Mouse (Mus musculus): ENCODE results near the gene 2310007B03Rik. TPM values are rescaled to one million over a fixed set of nuclear protein-coding genes. Genes with fewer than 3 reads are reported as not detected.

2310007B03Rik gene
- polyA plus RNA-seq, 1 experiment: not detected

DNA sequence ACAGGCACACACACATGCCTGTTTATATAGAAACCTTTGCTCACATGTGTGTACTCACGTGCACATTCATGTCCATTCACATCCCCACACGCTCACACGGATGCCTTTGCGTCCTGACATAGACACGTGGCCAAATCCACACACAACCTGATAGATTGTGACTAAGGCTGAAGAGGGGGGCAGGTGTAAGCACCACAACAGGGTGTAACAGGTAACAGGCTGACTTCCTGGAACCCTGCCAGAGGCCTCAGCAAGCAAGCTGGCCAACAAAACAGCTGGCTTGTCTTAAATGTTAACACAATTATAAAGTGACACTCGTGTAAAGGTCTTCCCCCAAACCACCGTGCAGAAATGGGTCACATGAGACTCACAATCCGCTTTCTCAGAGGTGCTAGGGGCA is 1.8 kb downstream of the 2310007B03Rik start:
- no peak overlapping the region for H3K4me3 ChIP-seq (ENCODE audit: control insufficient read depth, low read depth, low read length)
- H3K36me3 ChIP-seq (ENCODE audit: control insufficient read depth, insufficient read depth, low read length): no peaks in the 10 kb centered on the region
- no peaks in the 10 kb centered on the region for H3K27me3 ChIP-seq (ENCODE audit: control insufficient read depth, insufficient read depth, low read length)
- no peak overlapping the region for H3K27ac ChIP-seq (ENCODE audit: control insufficient read depth, insufficient read depth, low read depth, low read length)
- H3K4me1 ChIP-seq (ENCODE audit: control insufficient read depth, insufficient read depth, low read length): no peaks in the 10 kb centered on the region
- no peak for TF ChIP-seq CTCF (IDR thresholded peaks at IDR 0.05; ENCODE audit: control insufficient read depth, insufficient read depth, insufficient replicate concordance, low read depth, low read length)
- TF ChIP-seq POLR2A (IDR thresholded peaks at IDR 0.05; ENCODE audit: control insufficient read depth, low read depth, low read length): no peak

DNA sequence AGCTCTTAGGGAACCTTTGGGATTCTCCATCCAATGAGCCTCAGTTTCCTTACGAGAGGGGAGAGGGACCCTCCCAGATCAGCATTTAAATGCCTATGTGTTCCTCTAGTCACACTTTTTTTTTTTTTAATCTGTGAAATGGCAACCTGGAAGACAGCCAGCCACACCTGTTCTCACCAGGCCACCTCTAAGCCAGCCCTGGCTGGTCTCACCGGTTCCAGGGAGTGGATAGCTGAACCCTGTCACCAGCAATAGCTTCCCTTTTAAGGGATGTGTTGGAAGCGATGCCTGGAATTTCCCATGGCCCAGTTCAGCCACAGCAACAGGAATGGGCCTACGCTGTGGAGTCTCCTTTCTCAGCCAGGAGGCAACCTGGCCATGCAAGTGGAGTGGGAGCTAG is 3.2 kb downstream of the 2310007B03Rik start:
- TF ChIP-seq POLR2A (IDR thresholded peaks at IDR 0.05; ENCODE audit: control insufficient read depth, low read depth, low read length): no peak
- no peak for TF ChIP-seq CTCF (IDR thresholded peaks at IDR 0.05; ENCODE audit: control insufficient read depth, insufficient read depth, insufficient replicate concordance, low read depth, low read length)
- Histone ChIP-seq H3K27ac (ENCODE audit: control insufficient read depth, insufficient read depth, low read depth, low read length) (no peak overlapping the region), H3K4me1 (ENCODE audit: control insufficient read depth, insufficient read depth, low read length) (no peaks in the 10 kb centered on the region), H3K27me3 (ENCODE audit: control insufficient read depth, insufficient read depth, low read length) (no peaks in the 10 kb centered on the region), H3K4me3 (ENCODE audit: control insufficient read depth, low read depth, low read length) (no peak overlapping the region), H3K36me3 (ENCODE audit: control insufficient read depth, insufficient read depth, low read length) (no peaks in the 10 kb centered on the region)

DNA sequence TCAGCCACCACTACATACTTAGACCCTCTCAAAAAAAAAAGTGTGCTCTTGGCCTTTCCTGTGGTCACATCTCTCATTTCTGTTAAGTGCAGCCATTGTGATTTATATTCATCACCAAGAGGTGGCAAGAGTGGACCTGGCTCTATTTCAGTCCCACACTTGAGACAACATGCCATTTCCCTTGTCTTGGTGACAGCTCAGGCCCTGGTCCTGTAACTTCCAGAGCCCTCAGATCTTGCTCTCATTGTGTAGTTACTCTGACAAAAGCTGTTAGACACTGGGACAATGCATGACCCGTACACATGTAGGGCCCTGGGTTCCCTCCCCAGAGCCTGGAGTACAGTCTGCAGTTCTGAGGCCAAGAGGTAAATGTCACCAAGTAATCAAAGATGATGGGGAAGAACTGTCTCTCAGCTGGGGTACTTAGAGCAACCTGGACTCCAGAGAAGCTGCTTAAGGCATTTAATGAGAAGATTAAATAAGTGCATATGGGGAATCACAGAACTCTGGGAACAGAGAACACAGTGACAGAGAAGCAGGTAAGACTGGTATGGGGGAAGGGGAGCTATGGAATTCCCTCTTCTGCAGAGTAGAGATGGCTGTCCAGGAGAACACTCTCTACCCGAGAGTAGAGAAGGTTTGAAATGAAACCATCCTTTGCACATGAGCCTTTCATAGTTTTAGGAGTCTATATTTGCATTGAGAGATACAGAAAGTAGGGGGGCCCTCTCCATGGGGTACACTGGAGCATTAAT is 9.7 kb downstream of the 2310007B03Rik start:
- H3K27me3 ChIP-seq (ENCODE audit: control insufficient read depth, insufficient read depth, low read length): no peaks in the 10 kb centered on the region
- no peaks in the 10 kb centered on the region for H3K4me1 ChIP-seq (ENCODE audit: control insufficient read depth, insufficient read depth, low read length)
- H3K36me3 ChIP-seq (ENCODE audit: control insufficient read depth, insufficient read depth, low read length): no peaks in the 10 kb centered on the region
- no peak overlapping the region for H3K4me3 ChIP-seq (ENCODE audit: control insufficient read depth, low read depth, low read length)
- no peak for TF ChIP-seq CTCF (IDR thresholded peaks at IDR 0.05; ENCODE audit: control insufficient read depth, insufficient read depth, insufficient replicate concordance, low read depth, low read length)
- TF ChIP-seq POLR2A (IDR thresholded peaks at IDR 0.05; ENCODE audit: control insufficient read depth, low read depth, low read length): no peak
- H3K27ac ChIP-seq (ENCODE audit: control insufficient read depth, insufficient read depth, low read depth, low read length): no peak overlapping the region

DNA sequence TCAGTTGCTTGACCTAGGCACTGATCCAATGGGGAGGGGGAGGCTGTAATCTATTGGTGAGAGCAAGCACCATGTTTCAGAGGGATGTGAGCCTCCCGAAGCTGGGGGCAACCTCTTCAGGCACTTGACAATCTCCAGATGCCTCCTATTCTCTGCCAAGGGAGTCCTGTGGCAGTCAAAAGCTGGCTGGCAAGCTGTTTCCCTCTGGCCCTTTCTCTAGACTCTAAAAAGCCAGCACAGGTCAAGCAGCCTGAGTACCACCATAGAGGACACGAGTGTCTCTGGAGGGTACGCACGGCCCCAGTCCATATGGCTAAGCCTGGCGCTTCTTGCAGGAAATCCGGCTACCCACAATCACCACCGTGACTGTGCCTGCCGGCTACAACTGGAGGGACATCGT is 16.6 kb downstream of the 2310007B03Rik start:
- Histone ChIP-seq H3K36me3 (ENCODE audit: control insufficient read depth, insufficient read depth, low read length) (no peaks in the 10 kb centered on the region), H3K4me1 (ENCODE audit: control insufficient read depth, insufficient read depth, low read length) (no peaks in the 10 kb centered on the region), H3K27me3 (ENCODE audit: control insufficient read depth, insufficient read depth, low read length) (no peaks in the 10 kb centered on the region), H3K27ac (ENCODE audit: control insufficient read depth, insufficient read depth, low read depth, low read length) (no peak overlapping the region), H3K4me3 (ENCODE audit: control insufficient read depth, low read depth, low read length) (no peak overlapping the region)
- TF ChIP-seq CTCF (IDR thresholded peaks at IDR 0.05; ENCODE audit: control insufficient read depth, insufficient read depth, insufficient replicate concordance, low read depth, low read length): no peak
- TF ChIP-seq POLR2A (IDR thresholded peaks at IDR 0.05; ENCODE audit: control insufficient read depth, low read depth, low read length): no peak

DNA sequence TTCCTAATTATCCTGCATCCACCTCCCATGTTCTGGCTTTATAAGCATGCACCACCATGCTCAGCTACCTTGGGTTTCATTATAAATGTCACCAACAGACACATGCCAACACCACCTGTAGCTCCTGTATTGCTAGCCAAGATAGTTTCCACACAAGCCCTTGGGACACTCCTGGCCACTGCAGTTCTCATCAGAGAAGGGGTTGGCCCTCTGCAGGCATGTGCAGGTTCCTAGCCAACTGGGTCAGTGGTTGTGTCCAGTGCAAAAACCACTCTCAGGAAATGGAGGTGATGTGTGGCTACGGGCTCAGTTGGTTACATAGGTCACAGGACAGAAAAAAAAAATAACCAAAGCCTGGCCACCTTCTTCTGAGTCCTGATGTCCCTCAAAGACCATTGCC is 17.9 kb downstream of the 2310007B03Rik start:
- Histone ChIP-seq H3K4me1 (ENCODE audit: control insufficient read depth, insufficient read depth, low read length) (no peaks in the 10 kb centered on the region), H3K4me3 (ENCODE audit: control insufficient read depth, low read depth, low read length) (no peak overlapping the region), H3K36me3 (ENCODE audit: control insufficient read depth, insufficient read depth, low read length) (no peaks in the 10 kb centered on the region), H3K27ac (ENCODE audit: control insufficient read depth, insufficient read depth, low read depth, low read length) (no peak overlapping the region), H3K27me3 (ENCODE audit: control insufficient read depth, insufficient read depth, low read length) (no peaks in the 10 kb centered on the region)
- TF ChIP-seq POLR2A (IDR thresholded peaks at IDR 0.05; ENCODE audit: control insufficient read depth, low read depth, low read length) (no peak), CTCF (IDR thresholded peaks at IDR 0.05; ENCODE audit: control insufficient read depth, insufficient read depth, insufficient replicate concordance, low read depth, low read length) (no peak)

DNA sequence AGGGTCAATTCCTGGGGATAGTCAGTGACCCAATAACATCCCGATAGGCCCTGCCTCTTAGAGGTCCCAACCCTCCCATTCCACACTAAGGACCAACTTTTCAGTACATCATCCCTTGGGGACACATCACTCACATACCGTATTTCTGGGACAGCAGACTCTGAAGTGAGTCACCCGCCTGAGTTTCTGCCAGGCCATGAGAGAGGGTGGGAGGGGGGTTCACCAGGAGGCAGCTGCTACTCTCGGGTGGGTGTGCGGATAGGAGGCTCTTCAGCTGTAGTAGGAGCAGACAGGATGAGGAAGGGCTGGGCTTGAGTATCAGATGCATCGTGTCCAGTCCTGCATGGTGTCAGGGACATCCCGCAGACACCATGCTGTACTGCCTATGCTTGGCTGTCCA is 21.0 kb downstream of the 2310007B03Rik start:
- no peak overlapping the region for H3K27ac ChIP-seq (ENCODE audit: control insufficient read depth, insufficient read depth, low read depth, low read length)
- no peak for TF ChIP-seq POLR2A (IDR thresholded peaks at IDR 0.05; ENCODE audit: control insufficient read depth, low read depth, low read length)
- TF ChIP-seq CTCF (IDR thresholded peaks at IDR 0.05; ENCODE audit: control insufficient read depth, insufficient read depth, insufficient replicate concordance, low read depth, low read length): no peak
- no peak overlapping the region for H3K4me3 ChIP-seq (ENCODE audit: control insufficient read depth, low read depth, low read length)
- H3K36me3 ChIP-seq (ENCODE audit: control insufficient read depth, insufficient read depth, low read length): no peaks in the 10 kb centered on the region
- H3K27me3 ChIP-seq (ENCODE audit: control insufficient read depth, insufficient read depth, low read length): no peaks in the 10 kb centered on the region
- H3K4me1 ChIP-seq (ENCODE audit: control insufficient read depth, insufficient read depth, low read length): no peaks in the 10 kb centered on the region

DNA sequence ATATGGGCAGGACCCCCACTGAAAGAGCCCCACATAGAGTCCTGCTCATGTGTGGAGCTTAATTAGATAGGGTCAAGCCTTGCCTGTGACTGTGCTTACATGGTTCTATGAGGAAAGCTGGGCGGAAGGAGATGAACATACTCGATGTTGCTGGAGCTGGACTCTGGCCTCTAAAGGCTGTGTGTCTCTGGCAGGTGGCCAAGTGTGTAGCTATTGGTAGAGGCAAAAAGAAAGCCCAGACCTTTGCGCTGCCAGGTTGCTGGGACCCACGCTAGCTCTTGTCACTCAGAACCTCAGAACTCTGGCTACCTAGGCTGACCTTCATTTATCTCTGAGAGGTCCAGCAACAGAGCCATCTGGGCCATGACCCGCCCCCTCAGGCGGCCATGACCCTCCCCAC is 22.2 kb downstream of the 2310007B03Rik start:
- no peaks in the 10 kb centered on the region for H3K27me3 ChIP-seq (ENCODE audit: control insufficient read depth, insufficient read depth, low read length)
- TF ChIP-seq CTCF (IDR thresholded peaks at IDR 0.05; ENCODE audit: control insufficient read depth, insufficient read depth, insufficient replicate concordance, low read depth, low read length): no peak
- no peak for TF ChIP-seq POLR2A (IDR thresholded peaks at IDR 0.05; ENCODE audit: control insufficient read depth, low read depth, low read length)
- H3K4me3 ChIP-seq (ENCODE audit: control insufficient read depth, low read depth, low read length): no peak overlapping the region
- no peaks in the 10 kb centered on the region for H3K36me3 ChIP-seq (ENCODE audit: control insufficient read depth, insufficient read depth, low read length)
- H3K4me1 ChIP-seq (ENCODE audit: control insufficient read depth, insufficient read depth, low read length): no peaks in the 10 kb centered on the region
- H3K27ac ChIP-seq (ENCODE audit: control insufficient read depth, insufficient read depth, low read depth, low read length): no peak overlapping the region

Measured in testis, adult 2 months (tissue).